In genomic region chr3:41949404-41949803, GRCm38 (mm10) we compare ENCODE assay signal across 23 mouse cellular contexts.
"Had no signal": no experiment of that assay in that cellular context is flagged by ENCODE, and none has a peak within 500 bp of the region (broad histone marks: within the 10 kb centered on the region; RNA-seq: fewer than 3 reads in every experiment).

No protein-coding gene starts in this region.

- ATAC-seq: liver, postnatal 0 days; lung, postnatal 0 days; midbrain, embryonic 16.5 days had no signal

- H3K9me3 ChIP-seq: kidney, embryonic 15.5 days; limb, embryonic 15.5 days; midbrain, embryonic 10.5 days; midbrain, embryonic 13.5 days; neural tube, embryonic 13.5 days; stomach, embryonic 15.5 days had no signal

- H3K36me3 ChIP-seq: kidney, embryonic 15.5 days; limb, embryonic 15.5 days; midbrain, embryonic 10.5 days; midbrain, embryonic 13.5 days; neural tube, embryonic 13.5 days; stomach, embryonic 15.5 days had no signal

- H3K4me2 ChIP-seq: kidney, embryonic 15.5 days; limb, embryonic 15.5 days; liver, embryonic 11.5 days; lung, embryonic 14.5 days; midbrain, embryonic 13.5 days; neural tube, embryonic 13.5 days; stomach, embryonic 15.5 days had no signal

- DNase-seq: kidney, adult 11 months; kidney, adult 8-10 months; kidney, postnatal 10 days; kidney, postnatal 36 days; left cerebral cortex, postnatal 4 days; liver, postnatal 0 days; lung, embryonic 14.5 days; right cerebral cortex, adult 18-20 months; right cerebral cortex, postnatal 14 days; right cerebral cortex, postnatal 4 days; thymus, postnatal 25 days had no signal

- H3K4me3 ChIP-seq: kidney, embryonic 15.5 days; limb, embryonic 15.5 days; midbrain, embryonic 10.5 days; midbrain, embryonic 13.5 days; myocyte; neural tube, embryonic 13.5 days; stomach, embryonic 15.5 days had no signal

- H3K27me3 ChIP-seq: kidney, embryonic 15.5 days; limb, embryonic 15.5 days; midbrain, embryonic 13.5 days; neural tube, embryonic 13.5 days; stomach, embryonic 15.5 days had no signal

- H3K27ac ChIP-seq: kidney, embryonic 15.5 days; limb, embryonic 15.5 days; liver, embryonic 14.5 days; macrophage; midbrain, embryonic 10.5 days; midbrain, embryonic 13.5 days; neural tube, embryonic 13.5 days; stomach, embryonic 15.5 days had no signal

- H3K4me1 ChIP-seq: kidney, embryonic 15.5 days; limb, embryonic 15.5 days; neural tube, embryonic 13.5 days; stomach, embryonic 15.5 days had no signal

- H3K9ac ChIP-seq: kidney, embryonic 15.5 days; limb, embryonic 15.5 days; liver, embryonic 14.5 days; liver, postnatal 0 days; lung, embryonic 14.5 days; midbrain, embryonic 13.5 days; neural tube, embryonic 13.5 days; stomach, embryonic 15.5 days had no signal
